Mouse (Mus musculus) olfactory bulb, adult 2 months (tissue): ENCODE measurements at regions not wholly inside any gene's neighbourhood (a gene's known extent, or its start where the extent isn't known, plus 50 kb on each side); places are given as distances from the start of the nearest gene placed in this dataset.

Source experiments
- CTCF ChIP-seq: fragments of 200-500 bp; IDR thresholded peaks from 2 replicates; pipeline ENCODE4 v1.5.1; 2012; ENCODE audit warnings: low read depth, mild to moderate bottlenecking, low read length, moderate library complexity; ENCODE audit not compliant: insufficient read depth
- POLR2A ChIP-seq: fragments of 200-500 bp; IDR thresholded peaks from 2 replicates; pipeline ENCODE4 v1.6.1; 2012; ENCODE audit warnings: mild to moderate bottlenecking, low read depth, low read length, moderate library complexity; ENCODE audit not compliant: insufficient read depth

DNA sequence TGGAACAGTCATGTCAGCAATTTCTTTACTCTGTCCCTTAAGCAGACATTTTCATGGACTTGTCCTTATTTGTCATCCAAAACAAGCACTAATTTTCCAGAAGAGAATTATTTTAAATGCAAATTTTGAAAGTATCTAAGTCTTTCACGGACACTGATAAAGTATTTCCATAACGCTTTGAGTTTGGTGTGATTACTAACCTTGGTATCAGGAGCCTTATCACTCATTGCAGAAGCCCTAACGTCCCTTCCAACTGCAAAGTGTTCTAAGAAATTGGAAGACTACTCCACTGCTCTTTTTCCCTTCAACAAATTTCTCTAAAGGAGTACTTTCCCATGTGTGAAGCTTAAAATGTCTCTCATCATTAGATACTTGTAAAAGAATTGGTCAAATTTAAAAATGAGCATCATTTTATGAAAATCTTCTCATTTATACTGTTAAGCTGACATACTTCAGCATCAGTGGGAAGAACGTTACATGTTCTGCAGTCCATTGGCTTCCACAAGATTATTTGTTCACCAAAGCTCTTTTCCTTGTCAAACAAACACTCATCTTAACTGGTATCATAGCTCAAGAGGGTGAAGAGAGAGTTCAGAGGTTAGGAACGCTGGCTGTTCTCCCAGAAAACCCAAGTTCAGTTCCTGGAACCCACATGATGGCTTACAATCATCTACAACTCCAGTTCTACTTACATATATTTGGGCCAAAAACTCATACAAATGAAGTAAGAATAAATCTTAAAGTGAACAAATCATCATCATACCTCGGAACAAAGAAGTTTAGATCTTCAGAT is 263.6 kb upstream of the Mad2l1 start:
- TF ChIP-seq POLR2A (no peak), CTCF (no peak)
